Mouse (Mus musculus) heart, adult 2 months (tissue): Measurements from ENCODE around the gene 1700018G05Rik. TPM values are rescaled to one million over a fixed set of nuclear protein-coding genes. Genes with fewer than 3 reads are reported as not detected.
A peak's percentile ranks its signal among the peaks of the same experiment; 100 is the strongest.
"Not testable (repeated sequence)": the region's sequence is repeated elsewhere in the genome, so short reads cannot be mapped to it uniquely, and the experiment has no call there.

Experiments used
- DNase-seq, 2 experiments: peaks; one replicate each; pipeline ENCODE4 v3.0.0; 2021
- H3K27ac ChIP-seq: fragments of 200-600 bp; 2 replicates; pipeline ENCODE4 v1.8.1; 2022
- H3K27me3 ChIP-seq: fragments of 200-500 bp; 2 replicates; pipeline ENCODE4 v1.6.1; 2012; ENCODE audit warnings: mild to moderate bottlenecking, low read length, inconsistent platforms, mixed read lengths; ENCODE audit not compliant: control insufficient read depth, insufficient read depth
- H3K36me3 ChIP-seq: fragments of 200-500 bp; 2 replicates; pipeline ENCODE4 v1.6.1; 2012; ENCODE audit warnings: low read length, inconsistent platforms; ENCODE audit not compliant: control insufficient read depth, insufficient read depth
- H3K4me1 ChIP-seq: fragments of 200-500 bp; 2 replicates; pipeline ENCODE4 v1.6.1; 2011; ENCODE audit warnings: low read length; ENCODE audit not compliant: control insufficient read depth, insufficient read depth
- H3K4me3 ChIP-seq: fragments of 200-600 bp; 2 replicates; pipeline ENCODE4 v1.8.1; 2022
- H3K79me2 ChIP-seq: fragments of 200-500 bp; replicated peaks from 2 replicates; pipeline ENCODE4 v1.6.1; 2012; ENCODE audit warnings: mild to moderate bottlenecking, inconsistent platforms, low read length, moderate library complexity, mixed read lengths; ENCODE audit not compliant: control insufficient read depth, insufficient read depth
- H3K9ac ChIP-seq: fragments of 200-500 bp; 2 replicates; pipeline ENCODE4 v1.6.1; 2012; ENCODE audit warnings: low read depth, mild to moderate bottlenecking, control low read depth, inconsistent platforms, low read length, mixed read lengths
- CTCF ChIP-seq: fragments of 200-600 bp; IDR thresholded peaks from 2 replicates; pipeline ENCODE4 v1.8.1; 2022; ENCODE audit warnings: antibody characterized with exemption, mild to moderate bottlenecking, moderate library complexity
- EP300 ChIP-seq: fragments of 200-500 bp; IDR thresholded peaks from 2 replicates; pipeline ENCODE4 v1.6.1; 2011; ENCODE audit warnings: low read depth, low read length, control low read depth; ENCODE audit not compliant: insufficient read depth
- POLR2A ChIP-seq: fragments of 200-500 bp; IDR thresholded peaks from 2 replicates; pipeline ENCODE4 v1.6.1; 2011; ENCODE audit warnings: mild to moderate bottlenecking, low read depth, low read length, control low read depth; ENCODE audit not compliant: insufficient read depth
- WGBS: fragments of 180-500 bp; shearing (Covaris S2); methylation state at CpG from one replicate; pipeline ENCODE4 v1.1.7; 2018; 5-methylcytosine and 5-hydroxymethylcytosine counted together
- intact Hi-C: fragments of 180-260 bp; cut with DNase I; formaldehyde crosslinking; loops from one replicate; pipeline ENCODE4 v1.15.1; 2025
- polyA plus RNA-seq: library from polyadenylated mRNA; depleted of rRNA; stranded (reverse); fragments of >200 nt; gene quantifications from 2 replicates; pipeline ENCODE4 v1.2.3, GENCODE M21; 2012; rRNA removed
- total RNA-seq, 2 experiments: library from RNA; stranded (reverse); gene quantifications; 2 replicates each; pipeline ENCODE4 v1.2.3; 2021

1700018G05Rik gene
- total and polyA plus RNA-seq, 3 experiments: not detected

DNA sequence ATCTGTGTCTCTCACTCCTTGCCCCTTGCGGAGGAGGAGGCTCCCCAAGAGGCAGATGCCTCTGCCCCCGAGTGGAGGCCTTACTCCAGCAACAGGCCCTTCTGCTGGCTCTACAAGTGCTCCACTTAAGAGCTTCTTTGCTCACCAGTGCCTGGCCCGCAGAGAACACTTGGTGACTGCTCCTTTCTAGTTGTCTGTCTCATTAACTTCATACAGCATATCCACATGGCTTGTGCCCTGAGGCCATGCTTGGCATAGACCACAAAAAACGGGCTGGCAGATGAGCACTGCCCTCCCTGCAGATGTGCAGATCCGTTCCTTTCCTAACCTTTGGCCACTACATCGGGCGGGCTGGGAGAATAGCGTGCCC, 6.2 kb downstream of the 1700018G05Rik start:
- no peaks in the 10 kb centered on the region for H3K79me2 ChIP-seq
- no peak overlapping the region for H3K27ac ChIP-seq
- no peak overlapping the region for H3K4me3 ChIP-seq
- no peaks in the 10 kb centered on the region for H3K36me3 ChIP-seq
- no peaks in the 10 kb centered on the region for H3K4me1 ChIP-seq
- H3K9ac ChIP-seq: no peak overlapping the region
- no peaks in the 10 kb centered on the region for H3K27me3 ChIP-seq
- intact Hi-C loops: no loop called here
- 64% methylated on average over 8 of the region's 8 CpGs for WGBS
- no peak for DNase-seq
- no peak for TF ChIP-seq EP300
- TF ChIP-seq CTCF: no peak
- TF ChIP-seq POLR2A: no peak

DNA sequence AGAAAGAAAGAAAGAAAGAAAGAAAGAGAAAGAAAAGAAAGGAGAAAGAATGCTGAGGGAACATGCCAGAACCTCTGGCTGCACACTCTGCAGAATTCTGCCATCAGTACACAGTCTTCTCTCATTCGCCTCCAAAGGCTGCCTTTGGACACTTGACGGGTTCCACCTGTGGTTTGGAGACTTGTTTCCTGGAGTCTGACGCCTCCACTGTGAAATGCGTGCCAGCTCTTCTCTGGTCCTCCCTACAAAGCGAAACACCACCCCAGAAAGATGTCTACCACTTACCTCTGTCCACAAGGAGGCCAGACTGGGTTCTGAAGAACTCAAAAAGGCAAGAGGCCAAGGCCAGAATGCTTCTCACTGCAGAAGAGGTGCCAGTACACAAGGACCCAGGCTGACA, 8.6 kb downstream of the 1700018G05Rik start:
- 50% methylated on average over 5 of the region's 5 CpGs for WGBS
- TF ChIP-seq CTCF (no peak), POLR2A (no peak), EP300 (no peak)
- intact Hi-C loops: no loop called here

DNA sequence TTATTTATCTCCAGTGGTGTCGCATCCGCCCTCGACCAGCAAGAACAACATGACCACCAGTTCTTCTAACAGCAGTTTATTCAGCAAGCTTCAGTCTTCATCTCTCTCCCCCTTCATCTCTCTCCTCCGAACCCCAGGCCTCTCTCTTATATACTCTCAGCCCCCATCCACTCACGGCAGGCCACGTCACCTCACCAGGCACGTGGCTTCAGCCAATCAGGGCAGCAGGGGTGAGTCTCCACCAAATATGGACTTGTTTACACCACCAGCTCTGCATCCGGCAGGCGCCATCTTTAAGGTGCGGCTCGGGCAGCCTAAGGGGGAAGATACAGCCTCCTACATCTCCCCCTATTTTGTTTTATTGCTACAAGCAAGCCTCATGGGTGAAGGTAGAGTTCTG, 22.0 kb downstream of the 1700018G05Rik start:
- DNase-seq, H3K9ac ChIP-seq, H3K27ac ChIP-seq, H3K79me2 ChIP-seq, H3K4me1 ChIP-seq, H3K27me3 ChIP-seq, H3K36me3 ChIP-seq, H3K4me3 ChIP-seq, intact Hi-C loops: not testable (repeated sequence)
- 87% methylated on average over 11 of the region's 11 CpGs for WGBS

More for the DNA sequence above, 8.6 kb downstream of the 1700018G05Rik start:
- Histone ChIP-seq H3K4me3 (no peak overlapping the region), H3K27ac (no peak overlapping the region), H3K4me1 (no peaks in the 10 kb centered on the region), H3K36me3 (no peaks in the 10 kb centered on the region), H3K27me3 (no peaks in the 10 kb centered on the region), H3K79me2 (no peaks in the 10 kb centered on the region), H3K9ac (no peak overlapping the region)
- DNase-seq: peak in 1 of 2 experiments; percentile 7

DNA sequence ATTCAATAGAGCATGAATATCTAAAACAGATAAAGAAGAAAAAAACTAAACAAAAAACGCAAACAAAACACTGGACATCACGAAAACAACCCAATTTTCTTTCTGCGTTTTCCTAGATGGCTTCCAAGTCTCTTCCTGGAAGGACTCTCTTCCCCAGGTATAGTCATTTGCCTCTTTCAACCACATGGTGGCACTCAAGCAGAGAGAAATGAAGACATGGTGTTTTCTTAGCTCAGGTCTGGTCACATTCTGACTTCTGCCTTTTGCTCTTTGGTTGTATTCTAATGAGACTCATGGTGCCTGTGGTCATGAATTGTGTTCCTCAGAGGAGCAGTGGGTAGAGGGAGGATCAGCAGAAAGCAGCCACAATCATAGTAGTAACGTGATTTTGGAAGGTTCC, 30.7 kb downstream of the 1700018G05Rik start:
- H3K36me3 ChIP-seq: no peaks in the 10 kb centered on the region
- H3K9ac ChIP-seq: no peak overlapping the region
- intact Hi-C loops: no loop called here
- DNase-seq: no peak
- H3K79me2 ChIP-seq: no peaks in the 10 kb centered on the region
- WGBS: 22% methylated on average over 4 of the region's 4 CpGs
- no peak overlapping the region for H3K4me3 ChIP-seq
- H3K27ac ChIP-seq: no peak overlapping the region
- H3K4me1 ChIP-seq: no peaks in the 10 kb centered on the region
- TF ChIP-seq CTCF (peak; percentile 58), POLR2A (no peak)
- no peaks in the 10 kb centered on the region for H3K27me3 ChIP-seq

GRCm38 (mm10) chrX:102960581-102960980, 32.4 kb downstream of the 1700018G05Rik start:
- Histone ChIP-seq H3K4me3 (no peak overlapping the region), H3K4me1 (no peaks in the 10 kb centered on the region), H3K79me2 (no peaks in the 10 kb centered on the region), H3K27ac (no peak overlapping the region), H3K9ac (no peak overlapping the region), H3K36me3 (no peaks in the 10 kb centered on the region), H3K27me3 (no peaks in the 10 kb centered on the region)
- TF ChIP-seq EP300: no peak
- no peak for TF ChIP-seq POLR2A
- no peak for TF ChIP-seq CTCF
- no peak for DNase-seq
- 60% methylated on average over 2 of the region's 2 CpGs for WGBS
- intact Hi-C loops: no loop called here

Other genes starting within 250 kb of the 1700018G05Rik start
- gene Gm3880, start 241.4 kb upstream of the 1700018G05Rik start, total RNA-seq: not detected
- gene Gm3880, start 241.4 kb upstream of the 1700018G05Rik start, polyA plus RNA-seq: not detected in 2 replicates
- gene Gm9112, start 220.7 kb upstream of the 1700018G05Rik start, total RNA-seq: not detected
- gene Gm9112, start 220.7 kb upstream of the 1700018G05Rik start, polyA plus RNA-seq: not detected in 2 replicates
- gene Dmrtc1b, start 220.5 kb upstream of the 1700018G05Rik start, total RNA-seq: not detected
- not detected in 2 replicates for gene Dmrtc1b, start 220.5 kb upstream of the 1700018G05Rik start, polyA plus RNA-seq
- gene Dmrtc1c1, start 125.4 kb upstream of the 1700018G05Rik start, total RNA-seq: not detected
- gene Dmrtc1c1, start 125.4 kb upstream of the 1700018G05Rik start, polyA plus RNA-seq: not detected in 2 replicates
- not detected for gene Dmrtc1c2, start 73.8 kb upstream of the 1700018G05Rik start, total RNA-seq
- not detected in 2 replicates for gene Dmrtc1c2, start 73.8 kb upstream of the 1700018G05Rik start, polyA plus RNA-seq
- not detected for gene 1700031F05Rik, start 60.4 kb upstream of the 1700018G05Rik start, total RNA-seq
- not detected in 2 replicates for gene 1700031F05Rik, start 60.4 kb upstream of the 1700018G05Rik start, polyA plus RNA-seq
- under 1 TPM in 1 of 2 experiments, not detected in 1; 0.21 TPM for gene Dmrtc1a, start 19.7 kb upstream of the 1700018G05Rik start, total RNA-seq
- gene Dmrtc1a, start 19.7 kb upstream of the 1700018G05Rik start, polyA plus RNA-seq: 0.20 and 0.25 TPM in 2 replicates
- gene 1700011M02Rik, start 19.5 kb upstream of the 1700018G05Rik start, total RNA-seq: not detected
- gene 1700011M02Rik, start 19.5 kb upstream of the 1700018G05Rik start, polyA plus RNA-seq: not detected in 2 replicates